In genomic region chr8:93840956-93841752, GRCm38 (mm10) we compare ENCODE assay signal across 8 mouse cellular contexts. TPM values are rescaled to one million over a fixed set of nuclear protein-coding genes. Genes with fewer than 3 reads are reported as not detected.
DNase-seq lines count a peak whose midpoint lies in the region; ATAC-seq and TF ChIP-seq lines count a peak whose summit lies in the region.

No protein-coding gene starts in this region.

- 38% methylated on average over 10 of the region's 10 CpGs for WGBS in intestine, embryonic 15.5 days
- 38% methylated on average over 10 of the region's 10 CpGs for WGBS in intestine, postnatal 0 days
- WGBS in forebrain, embryonic 12.5 days = 41% methylated on average over 10 of the region's 10 CpGs
- 12% methylated on average over 10 of the region's 10 CpGs for WGBS in heart, postnatal 0 days

- no peak overlapping the region for H3K4me2 ChIP-seq in intestine, embryonic 15.5 days (replicated peaks)
- no peak overlapping the region for H3K4me2 ChIP-seq in intestine, postnatal 0 days (replicated peaks; ENCODE audit: low read depth)
- H3K4me2 ChIP-seq in forebrain, embryonic 12.5 days = no peak overlapping the region
- H3K4me2 ChIP-seq in heart, postnatal 0 days (ENCODE audit: low read depth, low read length) = no peak overlapping the region

- H3K4me1 ChIP-seq in intestine, embryonic 15.5 days (replicated peaks) = peaks cover 9% of the 10 kb centered on the region; the same call in 1 of the 2 replicates
- no peaks in the 10 kb centered on the region for H3K4me1 ChIP-seq in intestine, postnatal 0 days (replicated peaks; ENCODE audit: control insufficient read depth, insufficient read depth, low read length)
- peaks cover 60% of the 10 kb centered on the region for H3K4me1 ChIP-seq in forebrain, embryonic 12.5 days
- peaks cover 15% of the 10 kb centered on the region for H3K4me1 ChIP-seq in heart, postnatal 0 days (ENCODE audit: control insufficient read depth, insufficient read depth)

- TF ChIP-seq CTCF in intestine, postnatal 0 days (IDR thresholded peaks at IDR 0.05; ENCODE audit: low read depth) = no peak
- TF ChIP-seq CTCF in heart, postnatal 0 days (IDR thresholded peaks at IDR 0.05; ENCODE audit: low read depth) = no peak

- intact Hi-C loops in left cerebral cortex, postnatal 14 days (cut with DNase I) = loop anchor here (5.0 kb wide), 1 partner anchor 91 kb away; no protein-coding TSS in a partner anchor

- H3K27me3 ChIP-seq in intestine, embryonic 15.5 days (replicated peaks) = no peaks in the 10 kb centered on the region
- H3K27me3 ChIP-seq in intestine, postnatal 0 days (replicated peaks; ENCODE audit: control insufficient read depth, insufficient read depth, low read length) = no peaks in the 10 kb centered on the region
- no peaks in the 10 kb centered on the region for H3K27me3 ChIP-seq in forebrain, embryonic 12.5 days
- no peaks in the 10 kb centered on the region for H3K27me3 ChIP-seq in heart, postnatal 0 days (ENCODE audit: control insufficient read depth, insufficient read depth, low read length)

- H3K36me3 ChIP-seq in intestine, embryonic 15.5 days = no peaks in the 10 kb centered on the region
- no peaks in the 10 kb centered on the region for H3K36me3 ChIP-seq in intestine, postnatal 0 days (ENCODE audit: control insufficient read depth, insufficient read depth)
- H3K36me3 ChIP-seq in forebrain, embryonic 12.5 days (replicated peaks) = no peaks in the 10 kb centered on the region
- no peaks in the 10 kb centered on the region for H3K36me3 ChIP-seq in heart, postnatal 0 days (replicated peaks; ENCODE audit: control insufficient read depth, insufficient read depth, low read length)

- no peak overlapping the region for H3K9ac ChIP-seq in intestine, embryonic 15.5 days
- H3K9ac ChIP-seq in intestine, postnatal 0 days (ENCODE audit: low read depth, low read length) = no peak overlapping the region
- no peak overlapping the region for H3K9ac ChIP-seq in forebrain, embryonic 12.5 days
- no peak overlapping the region for H3K9ac ChIP-seq in heart, postnatal 0 days (replicated peaks; ENCODE audit: low read depth, low read length)

- DNase-seq in MN1 (ENCODE audit: low spot score) = peak; percentile 78
- peak; percentile 64 for DNase-seq in heart, postnatal 0 days (ENCODE audit: low spot score)
- DNase-seq in left cerebral cortex, postnatal 14 days (ENCODE audit: low spot score in 2 of 2) = peak; percentile 58 to 63
- peak; percentile 55 for DNase-seq in right cerebral cortex, postnatal 25 days
- no peak for DNase-seq in natural killer cell, adult 2 months (ENCODE audit: low spot score in 2 of 2)

- H3K27ac ChIP-seq in intestine, embryonic 15.5 days = no peak overlapping the region
- H3K27ac ChIP-seq in intestine, postnatal 0 days (ENCODE audit: low read depth, low read length) = no peak overlapping the region
- peak overlapping the region; percentile 70 for H3K27ac ChIP-seq in forebrain, embryonic 12.5 days
- no peak overlapping the region for H3K27ac ChIP-seq in heart, postnatal 0 days (ENCODE audit: low read depth)

- H3K9me3 ChIP-seq in intestine, embryonic 15.5 days = no peaks in the 10 kb centered on the region
- no peaks in the 10 kb centered on the region for H3K9me3 ChIP-seq in intestine, postnatal 0 days (ENCODE audit: control insufficient read depth)
- H3K9me3 ChIP-seq in forebrain, embryonic 12.5 days = no peaks in the 10 kb centered on the region
- H3K9me3 ChIP-seq in heart, postnatal 0 days (replicated peaks; ENCODE audit: control insufficient read depth, low read length) = no peaks in the 10 kb centered on the region

- H3K4me3 ChIP-seq in intestine, embryonic 15.5 days (replicated peaks) = no peak overlapping the region
- no peak overlapping the region for H3K4me3 ChIP-seq in intestine, postnatal 0 days (ENCODE audit: low read depth, low read length)
- no peak overlapping the region for H3K4me3 ChIP-seq in forebrain, embryonic 12.5 days (replicated peaks)
- no peak overlapping the region for H3K4me3 ChIP-seq in heart, postnatal 0 days (ENCODE audit: low read depth, low read length)

- TF ChIP-seq EP300 in heart, postnatal 0 days (IDR thresholded peaks at IDR 0.05; ENCODE audit: low read depth) = no peak

- ATAC-seq in intestine, embryonic 15.5 days = peak; percentile 58
- no peak for ATAC-seq in intestine, postnatal 0 days
- ATAC-seq in forebrain, embryonic 12.5 days (ENCODE audit: low FRiP score) = peak; percentile 45
- peak; percentile 55 for ATAC-seq in heart, postnatal 0 days (ENCODE audit: insufficient read depth, low read depth)

RNA-seq across cellular contexts. Expression of gene Gnao1, which starts 31.4 kb away (rescaled TPM):
- polyA plus RNA-seq in intestine, embryonic 15.5 days (2015; fragmentation: Nextera tagmentation; extraction: Ambion mirVana) = 13.8 TPM in 2 replicates
- polyA plus RNA-seq in intestine, postnatal 0 days (2015; fragmentation: Nextera tagmentation; extraction: Ambion mirVana) = 6.9 and 8.5 TPM in 2 replicates
- 84.5 and 89.7 TPM in 2 replicates for polyA plus RNA-seq in forebrain, embryonic 12.5 days (2016; fragmentation: Nextera tagmentation; extraction: Ambion mirVana)
- 7.1 and 10.7 TPM in 2 replicates for total RNA-seq in heart, postnatal 0 days (2014; rRNA removed; ENCODE audit: low replicate concordance)
- 5.9 and 8.4 TPM in 2 replicates for polyA plus RNA-seq in heart, postnatal 0 days (2015; fragmentation: Nextera tagmentation; extraction: Ambion mirVana)
- 100 to 1,000 TPM; 949 to 978 TPM for total RNA-seq in left cerebral cortex, postnatal 14 days (2021)

Comparison
In these comparisons a context has a peak if more than half of its experiments do, and no peak if none do; other contexts are left out.
1. DNase-seq: peak in MN1 (single experiment), heart, postnatal 0 days (single experiment), left cerebral cortex, postnatal 14 days (2 of 2) and right cerebral cortex, postnatal 25 days (single experiment); none in natural killer cell, adult 2 months (0 of 2).